Mouse (Mus musculus) myocyte (in vitro differentiated cells): ENCODE measurements around the gene Adsl. TPM values are rescaled to one million over a fixed set of nuclear protein-coding genes. Genes with fewer than 3 reads are reported as not detected.

ENCODE experiments used
- H3K27me3 ChIP-seq: one replicate; pipeline ENCODE4 v1.6.1; 2011; ENCODE audit not compliant: control insufficient read depth, insufficient read depth, insufficient read length
- H3K36me3 ChIP-seq: one replicate; pipeline ENCODE4 v1.6.1; 2011; ENCODE audit not compliant: control insufficient read depth, insufficient read depth
- H3K4me2 ChIP-seq: one replicate; pipeline ENCODE4 v1.6.1; 2011; ENCODE audit warnings: low read depth, control low read depth
- H3K4me3 ChIP-seq: one replicate; pipeline ENCODE4 v1.5.1; 2011; ENCODE audit warnings: mild to moderate bottlenecking, control low read depth, moderate library complexity
- H3K79me2 ChIP-seq: one replicate; pipeline ENCODE4 v1.6.1; 2011; ENCODE audit not compliant: control insufficient read depth, insufficient read depth
- H3ac ChIP-seq: one replicate; pipeline ENCODE4 v1.6.1; 2011; ENCODE audit not compliant: control insufficient read depth, insufficient read length
- CEBPB ChIP-seq: IDR thresholded peaks from 2 replicates; pipeline ENCODE4 v1.6.1; 2011; ENCODE audit warnings: mild to moderate bottlenecking, moderate library complexity; ENCODE audit not compliant: poor library complexity, insufficient read depth, severe bottlenecking
- E2F4 ChIP-seq: IDR thresholded peaks from one replicate; pipeline ENCODE4 v1.6.1; 2011; ENCODE audit warnings: mild to moderate bottlenecking, control low read depth, moderate library complexity; ENCODE audit not compliant: insufficient read depth
- MAX ChIP-seq: IDR thresholded peaks from one replicate; pipeline ENCODE4 v1.6.1; 2011; ENCODE audit warnings: low read depth, mild to moderate bottlenecking, control low read depth
- MYOD1 ChIP-seq, 3 experiments: IDR thresholded peaks; one replicate each; pipeline ENCODE4 v1.6.1; 2011; ENCODE audit warnings: control low read depth in 2 of 3, low read depth in 2 of 3, mild to moderate bottlenecking in 2 of 3, moderate library complexity in 1 of 3; ENCODE audit not compliant: insufficient read length in 2 of 3, control insufficient read depth in 1 of 3
- MYOG ChIP-seq, 3 experiments: IDR thresholded peaks; one replicate each; pipeline ENCODE4 v1.6.1; 2011; ENCODE audit warnings: control low read depth in 2 of 3, low read depth in 2 of 3, mild to moderate bottlenecking in 2 of 3; ENCODE audit not compliant: insufficient read length in 2 of 3, control insufficient read depth in 1 of 3, insufficient read depth in 1 of 3
- POLR2A ChIP-seq: IDR thresholded peaks from one replicate; pipeline ENCODE4 v1.6.1; 2011; ENCODE audit warnings: low read depth, mild to moderate bottlenecking, control low read depth, moderate library complexity; ENCODE audit not compliant: insufficient read length
- POLR2AphosphoS2 ChIP-seq: IDR thresholded peaks from one replicate; pipeline ENCODE4 v1.6.1; 2011; ENCODE audit warnings: low read depth, control low read depth; ENCODE audit not compliant: insufficient read length
- REST ChIP-seq: IDR thresholded peaks from one replicate; pipeline ENCODE4 v1.6.1; 2011; ENCODE audit warnings: mild to moderate bottlenecking, control low read depth, moderate library complexity; ENCODE audit not compliant: insufficient read depth, insufficient read length
- SRF ChIP-seq: IDR thresholded peaks from one replicate; pipeline ENCODE4 v1.6.1; 2011; ENCODE audit warnings: low read depth; ENCODE audit not compliant: control insufficient read depth, insufficient read length
- TCF12 ChIP-seq: IDR thresholded peaks from one replicate; pipeline ENCODE4 v1.6.1; 2011; ENCODE audit warnings: mild to moderate bottlenecking, control low read depth; ENCODE audit not compliant: poor library complexity, insufficient read depth, severe bottlenecking
- TCF3 ChIP-seq: IDR thresholded peaks from one replicate; pipeline ENCODE4 v1.6.1; 2011; ENCODE audit warnings: low read depth, control low read depth; ENCODE audit not compliant: insufficient read length
- USF1 ChIP-seq: IDR thresholded peaks from one replicate; pipeline ENCODE4 v1.6.1; 2011; ENCODE audit warnings: low read depth, mild to moderate bottlenecking, control low read depth, moderate library complexity
- polyA plus RNA-seq: library from polyadenylated mRNA; unstranded; fragments of >200 nt; fragmentation: generic; extraction: Trizol; gene quantifications from one replicate; pipeline ENCODE4 v1.2.1, GENCODE M21; 2012; ENCODE audit warnings: missing spikeins

The Adsl gene
- polyA plus RNA-seq, 1 experiment = 151 TPM

- no peaks in the 10 kb centered on the region for H3K27me3 ChIP-seq
- H3K36me3 ChIP-seq = peaks cover 18% of the 10 kb centered on the region
- H3ac ChIP-seq = no peak overlapping the region
- H3K4me3 ChIP-seq = no peak overlapping the region
- H3K79me2 ChIP-seq = peaks cover 4% of the 10 kb centered on the region
- TF ChIP-seq MAX = no peak
- no peak for TF ChIP-seq E2F4
- TF ChIP-seq CEBPB = no peak
- no peak for TF ChIP-seq USF1
- no peak for TF ChIP-seq TCF3
- no peak for TF ChIP-seq POLR2AphosphoS2
- no peak for TF ChIP-seq MYOG (IDR thresholded peaks at IDR 0.05; ENCODE audit: control insufficient read depth in 1 of 3, insufficient read depth in 1 of 3, insufficient read length in 2 of 3, low read depth in 2 of 3)
- TF ChIP-seq TCF12 = no peak
- TF ChIP-seq MYOD1 (IDR thresholded peaks at IDR 0.05; ENCODE audit: control insufficient read depth in 1 of 3, insufficient read length in 2 of 3, low read depth in 2 of 3) = no peak
- TF ChIP-seq POLR2A = no peak
- TF ChIP-seq REST = no peak
- no peak for TF ChIP-seq SRF
- H3K4me2 ChIP-seq = no peak overlapping the region
Observed at GRCm38 (mm10) chr15:80974311-80974710, 26.0 kb downstream of the Adsl start.

DNA sequence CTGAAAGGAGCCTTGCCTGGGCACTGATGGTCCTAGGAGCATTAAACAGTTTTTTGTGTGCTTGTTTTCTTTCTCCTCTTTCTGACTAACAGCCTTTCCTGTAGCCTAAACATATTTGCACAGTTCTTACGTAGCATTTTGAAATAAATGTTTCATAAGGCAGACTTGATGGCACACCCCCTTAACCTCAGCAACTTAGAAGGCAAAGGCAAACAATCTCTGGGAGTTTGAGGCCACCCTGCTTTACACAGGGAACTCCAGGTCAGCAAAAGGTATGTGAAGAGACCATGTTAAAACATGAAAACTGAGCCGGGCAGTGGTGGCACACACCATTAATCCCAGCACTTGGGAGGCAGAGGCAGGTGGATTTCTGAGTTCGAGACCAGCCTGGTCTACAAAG lies 27.4 kb downstream of the Adsl start:
- peaks cover 4% of the 10 kb centered on the region for H3K79me2 ChIP-seq
- no peaks in the 10 kb centered on the region for H3K27me3 ChIP-seq
- H3ac ChIP-seq = no peak overlapping the region
- peaks cover 8% of the 10 kb centered on the region for H3K36me3 ChIP-seq
- TF ChIP-seq TCF3 (no peak), E2F4 (no peak), TCF12 (no peak), CEBPB (no peak), POLR2A (no peak)
- no peak overlapping the region for H3K4me2 ChIP-seq
- H3K4me3 ChIP-seq = no peak overlapping the region

GRCm38 (mm10) chr15:80977620-80978334 lies 29.5 kb downstream of the Adsl start, which contains the start of gene Sgsm3:
Gene Sgsm3, plus strand, starts transcription at chr15:80977765.
- TF ChIP-seq CEBPB = no peak
- no peak for TF ChIP-seq TCF3
- TF ChIP-seq POLR2AphosphoS2 = peak; percentile 94
- TF ChIP-seq USF1 = no peak
- no peak for TF ChIP-seq TCF12
- peak in 2 of 3 experiments; percentile 83 to 85 for TF ChIP-seq MYOD1 (IDR thresholded peaks at IDR 0.05; ENCODE audit: control insufficient read depth in 1 of 3, insufficient read length in 2 of 3, low read depth in 2 of 3)
- peak; percentile 97 for TF ChIP-seq POLR2A
- no peak for TF ChIP-seq MAX
- TF ChIP-seq REST = no peak
- TF ChIP-seq E2F4 = no peak
- TF ChIP-seq MYOG (IDR thresholded peaks at IDR 0.05; ENCODE audit: control insufficient read depth in 1 of 3, insufficient read depth in 1 of 3, insufficient read length in 2 of 3, low read depth in 2 of 3) = peak in 2 of 3 experiments; percentile 83 to 89
- no peak for TF ChIP-seq SRF
- peaks cover 6% of the 10 kb centered on the region for H3K36me3 ChIP-seq

DNA sequence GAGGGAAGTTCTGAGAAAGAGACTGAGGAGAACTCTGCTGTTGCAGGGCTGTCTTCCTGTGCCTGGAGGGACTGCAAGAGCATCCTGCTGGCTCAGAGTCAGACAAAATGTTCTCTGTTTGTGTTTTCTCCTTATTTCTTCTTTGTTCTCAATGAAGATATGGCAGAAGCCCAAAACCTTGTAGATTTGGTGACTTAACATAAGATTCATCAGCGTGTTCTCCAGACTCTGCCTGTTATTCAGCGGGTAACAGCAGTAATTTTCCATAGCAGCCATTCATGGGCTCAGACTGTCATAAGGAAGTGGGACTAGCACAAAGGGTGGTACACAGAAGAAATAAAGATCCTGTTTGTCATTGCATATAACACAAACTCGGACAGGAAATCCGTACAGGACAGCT lies 31.3 kb downstream of the Adsl start:
- TF ChIP-seq REST (no peak), POLR2A (no peak), TCF12 (no peak), CEBPB (no peak), TCF3 (no peak), E2F4 (no peak), SRF (no peak), MAX (no peak), POLR2AphosphoS2 (no peak), MYOD1 (IDR thresholded peaks at IDR 0.05; ENCODE audit: control insufficient read depth in 1 of 3, insufficient read length in 2 of 3, low read depth in 2 of 3) (no peak), MYOG (IDR thresholded peaks at IDR 0.05; ENCODE audit: control insufficient read depth in 1 of 3, insufficient read depth in 1 of 3, insufficient read length in 2 of 3, low read depth in 2 of 3) (no peak), USF1 (no peak)
- H3K4me2 ChIP-seq = peak overlapping the region; percentile 83
- peaks cover 4% of the 10 kb centered on the region for H3K79me2 ChIP-seq
- no peak overlapping the region for H3K4me3 ChIP-seq
- H3K27me3 ChIP-seq = no peaks in the 10 kb centered on the region
- no peak overlapping the region for H3ac ChIP-seq
- peaks cover 6% of the 10 kb centered on the region for H3K36me3 ChIP-seq

More at GRCm38 (mm10) chr15:80977620-80978334, 29.5 kb downstream of the Adsl start, which contains the start of gene Sgsm3:
- Histone ChIP-seq H3K4me3 (peak within 1 kb of the TSS; percentile 42), H3K27me3 (no peaks in the 10 kb centered on the region), H3ac (peak within 1 kb of the TSS; percentile 48), H3K4me2 (peak within 1 kb of the TSS; percentile 83), H3K79me2 (peaks cover 4% of the 10 kb centered on the region)

DNA sequence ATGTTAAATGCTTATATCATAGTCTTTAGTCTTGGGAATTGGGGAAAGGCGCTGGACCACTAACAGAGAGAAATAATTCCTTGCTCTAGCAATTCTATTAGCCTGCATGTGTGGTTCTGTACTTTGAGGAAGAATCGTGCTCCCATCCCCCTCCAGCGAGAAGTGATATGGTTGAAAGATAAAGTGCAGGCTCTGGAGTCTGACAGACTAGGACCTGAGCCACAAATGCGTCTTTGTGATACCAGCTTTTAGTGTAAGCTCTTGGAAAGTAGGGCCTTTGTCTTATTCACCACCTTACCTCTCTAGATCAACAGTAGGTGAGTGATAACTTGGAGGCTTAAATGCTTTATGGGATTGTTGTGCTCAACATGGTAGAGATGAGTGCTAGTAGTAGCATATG lies 32.9 kb downstream of the Adsl start:
- no peaks in the 10 kb centered on the region for H3K27me3 ChIP-seq
- no peak overlapping the region for H3K4me3 ChIP-seq
- no peak for TF ChIP-seq MAX
- no peak for TF ChIP-seq POLR2A
- no peak for TF ChIP-seq MYOD1 (IDR thresholded peaks at IDR 0.05; ENCODE audit: control insufficient read depth in 1 of 3, insufficient read length in 2 of 3, low read depth in 2 of 3)
- TF ChIP-seq CEBPB = no peak
- no peak for TF ChIP-seq E2F4
- no peak for TF ChIP-seq MYOG (IDR thresholded peaks at IDR 0.05; ENCODE audit: control insufficient read depth in 1 of 3, insufficient read depth in 1 of 3, insufficient read length in 2 of 3, low read depth in 2 of 3)
- TF ChIP-seq USF1 = no peak
- no peak for TF ChIP-seq TCF12
- no peak for TF ChIP-seq TCF3
- TF ChIP-seq POLR2AphosphoS2 = no peak
- TF ChIP-seq REST = no peak
- no peak for TF ChIP-seq SRF
- no peak overlapping the region for H3ac ChIP-seq
- H3K79me2 ChIP-seq = peaks cover 4% of the 10 kb centered on the region
- H3K4me2 ChIP-seq = no peak overlapping the region
- H3K36me3 ChIP-seq = peaks cover 6% of the 10 kb centered on the region
